Mouse (Mus musculus): ENCODE data around the gene Ssc4d.

- no peak for TF ChIP-seq GATA1 (IDR thresholded peaks at IDR 0.05; ENCODE audit: low read length)
- no peak for TF ChIP-seq TAL1 (IDR thresholded peaks at IDR 0.05; ENCODE audit: low read length)
These were observed 16.9 kb downstream of the Ssc4d start for GRCm38 (mm10) chr5:135957207-135957974.
